Mouse (Mus musculus) bone marrow macrophage, adult 2 months (primary cell): ENCODE data around the gene Krt82.

Source experiments
- CTCF ChIP-seq: IDR thresholded peaks from 2 replicates; pipeline ENCODE4 v1.5.1; 2012; ENCODE audit warnings: low read depth, mild to moderate bottlenecking, low read length, moderate library complexity
- POLR2A ChIP-seq: IDR thresholded peaks from 2 replicates; pipeline ENCODE4 v1.6.1; 2012; ENCODE audit warnings: mild to moderate bottlenecking, low read depth, low read length, borderline replicate concordance

GRCm38 (mm10) chr15:101494203-101494602 lies 56.3 kb downstream of the Krt82 start:
- no peak for TF ChIP-seq POLR2A
- TF ChIP-seq CTCF, result no peak
